Mouse (Mus musculus) gastrocnemius, postnatal 10 days (tissue): ENCODE results near the gene Lpgat1. TPM values are rescaled to one million over a fixed set of nuclear protein-coding genes. Genes with fewer than 3 reads are reported as not detected.

Experiments used
- DNase-seq: peaks from one replicate; pipeline ENCODE4 v3.0.0; 2021; ENCODE audit warnings: mixed read lengths
- total RNA-seq, 2 experiments: library from RNA; stranded (reverse); gene quantifications; 2 replicates each; pipeline ENCODE4 v1.2.3; 2021

The Lpgat1 gene
- total RNA-seq, 2 experiments from 2014 or later, result 23.7 to 29.4 TPM

GRCm38 (mm10) chr1:191806740-191807139 is 89.1 kb downstream of the Lpgat1 start:
- DNase-seq, result no peak

GRCm38 (mm10) chr1:191807979-191808378 is 90.3 kb downstream of the Lpgat1 start:
- no peak for DNase-seq

- DNase-seq, result peak; percentile 32
Observed at GRCm38 (mm10) chr1:191808688-191809223, 91.1 kb downstream of the Lpgat1 start.

- no peak for DNase-seq
Observed at GRCm38 (mm10) chr1:191811774-191812173, 94.1 kb downstream of the Lpgat1 start.

- no peak for DNase-seq
Observed at GRCm38 (mm10) chr1:191812949-191813691, 95.5 kb downstream of the Lpgat1 start.

GRCm38 (mm10) chr1:191814240-191814639 is 96.6 kb downstream of the Lpgat1 start:
- no peak for DNase-seq

GRCm38 (mm10) chr1:191814935-191815334 is 97.3 kb downstream of the Lpgat1 start:
- no peak for DNase-seq

GRCm38 (mm10) chr1:191816596-191816995 is 99.0 kb downstream of the Lpgat1 start:
- DNase-seq, result no peak

GRCm38 (mm10) chr1:191817418-191818144 is 99.9 kb downstream of the Lpgat1 start:
- peak; percentile 88 for DNase-seq

GRCm38 (mm10) chr1:191818145-191818631 is 100.6 kb downstream of the Lpgat1 start:
- DNase-seq, result no peak

GRCm38 (mm10) chr1:191819026-191819425 is 101.4 kb downstream of the Lpgat1 start:
- DNase-seq, result no peak

GRCm38 (mm10) chr1:191820951-191821325 is 103.3 kb downstream of the Lpgat1 start:
- DNase-seq, result no peak

- DNase-seq, result peak; percentile 94
Observed at GRCm38 (mm10) chr1:191821326-191822091, 103.9 kb downstream of the Lpgat1 start, which contains the start of gene Nek2. Nek2 (plus strand) TSS chr1:191821444.

- DNase-seq, result no peak
Observed at GRCm38 (mm10) chr1:191829124-191829523, 111.5 kb downstream of the Lpgat1 start.

- DNase-seq, result no peak
Observed at GRCm38 (mm10) chr1:191833396-191833795, 115.8 kb downstream of the Lpgat1 start.

Other genes starting within 250 kb of the Lpgat1 start
- 1 to 10 TPM; 3.4 to 5.7 TPM for gene Dtl, start 142.3 kb upstream of the Lpgat1 start, total RNA-seq
- gene Ints7, start 142.2 kb upstream of the Lpgat1 start, total RNA-seq, result 10 to 100 TPM; 11.9 to 17.7 TPM
- 1 to 10 TPM; 4.7 to 4.9 TPM for gene Nek2, start 103.6 kb downstream of the Lpgat1 start, total RNA-seq
- gene Slc30a1, start 188.9 kb downstream of the Lpgat1 start, total RNA-seq, result 1 to 10 TPM; 7.5 to 8.9 TPM